Mouse (Mus musculus): ENCODE results near the gene Bbip1. TPM values are rescaled to one million over a fixed set of nuclear protein-coding genes. Genes with fewer than 3 reads are reported as not detected.
"Not testable (repeated sequence)": the region's sequence is repeated elsewhere in the genome, so short reads cannot be mapped to it uniquely, and the experiment has no call there.

Gene Bbip1
- total RNA-seq, 2 experiments from 2014 or later, result 31.6 to 36.2 TPM

- DNase-seq, result no peak
Measured at GRCm38 (mm10) chr19:53926705-53927104, 17.7 kb downstream of the Bbip1 start.

- DNase-seq, result peak in 1 of 2 experiments; percentile 40
Measured at GRCm38 (mm10) chr19:53925338-53925751, 19.1 kb downstream of the Bbip1 start.

- DNase-seq, result not testable (repeated sequence)
Measured at GRCm38 (mm10) chr19:53921996-53922395, 22.4 kb downstream of the Bbip1 start.

- DNase-seq, result no peak
Measured at GRCm38 (mm10) chr19:53919541-53919940, 24.9 kb downstream of the Bbip1 start.

- no peak for DNase-seq
Measured at GRCm38 (mm10) chr19:53914950-53915349, 29.5 kb downstream of the Bbip1 start.

- not testable (repeated sequence) for DNase-seq
Measured at GRCm38 (mm10) chr19:53906703-53907070, 37.7 kb downstream of the Bbip1 start.

- no peak for DNase-seq
Measured at GRCm38 (mm10) chr19:53906033-53906702, 38.3 kb downstream of the Bbip1 start.

- DNase-seq, result no peak
Measured at GRCm38 (mm10) chr19:53904833-53905480, 39.5 kb downstream of the Bbip1 start.

GRCm38 (mm10) chr19:53903507-53904321 is 40.7 kb downstream of the Bbip1 start:
- DNase-seq, result peak; percentile 66 to 68

GRCm38 (mm10) chr19:53902739-53903487 is 41.5 kb downstream of the Bbip1 start:
- peak; percentile 93 to 98 for DNase-seq

GRCm38 (mm10) chr19:53901931-53902738 is 42.3 kb downstream of the Bbip1 start:
- DNase-seq, result no peak

- no peak for DNase-seq
Measured at GRCm38 (mm10) chr19:53899941-53900610, 44.4 kb downstream of the Bbip1 start.

- DNase-seq, result no peak
Measured at GRCm38 (mm10) chr19:53898970-53899900, 45.2 kb downstream of the Bbip1 start.

GRCm38 (mm10) chr19:53898498-53898897 is 45.9 kb downstream of the Bbip1 start:
- DNase-seq, result peak; percentile 45 to 60

GRCm38 (mm10) chr19:53898046-53898445 is 46.4 kb downstream of the Bbip1 start:
- DNase-seq, result peak; percentile 51 to 59

- peak; percentile 72 to 74 for DNase-seq
Measured at GRCm38 (mm10) chr19:53894538-53895121, 49.8 kb downstream of the Bbip1 start.

- peak; percentile 65 to 74 for DNase-seq
Measured at GRCm38 (mm10) chr19:53893711-53894171, 50.7 kb downstream of the Bbip1 start.

- no peak for DNase-seq
Measured at GRCm38 (mm10) chr19:53892838-53893359, 51.5 kb downstream of the Bbip1 start.

GRCm38 (mm10) chr19:53892061-53892460 is 52.4 kb downstream of the Bbip1 start, which contains the start of gene Pdcd4:
Gene Pdcd4, plus strand, starts transcription at chr19:53892231.
- no peak for DNase-seq
